Comparison of ENCODE assay signal across 8 mouse cellular contexts in the genomic region with DNA sequence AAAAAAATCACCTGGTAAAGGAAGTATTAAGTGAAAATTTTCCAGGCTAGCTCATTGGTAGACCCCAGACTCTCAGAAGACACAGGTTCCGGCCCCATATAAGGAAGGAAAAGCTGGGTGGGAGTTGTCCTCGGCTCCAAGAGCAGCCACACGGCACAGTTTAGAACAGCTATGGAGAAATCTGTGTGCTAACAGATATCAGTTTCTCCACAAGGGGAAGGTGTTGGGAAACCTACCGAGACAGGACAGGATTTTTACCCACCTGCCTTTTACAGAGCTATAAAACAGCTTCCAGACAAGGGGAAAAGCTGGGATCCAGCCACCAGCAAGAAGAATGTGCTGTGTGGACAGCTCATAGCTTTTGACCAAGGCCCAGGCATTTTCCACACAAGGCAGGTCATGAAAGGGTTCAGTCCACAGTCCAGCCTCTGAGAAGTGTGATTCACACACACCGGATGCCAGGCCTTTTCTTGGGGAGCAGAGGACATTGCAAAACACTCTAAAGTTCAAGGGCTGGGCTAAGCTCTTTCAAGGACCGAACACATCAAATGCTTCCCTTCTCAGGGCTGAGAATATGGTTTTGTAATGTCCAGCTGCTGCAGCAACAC. TPM values are rescaled to one million over a fixed set of nuclear protein-coding genes. Genes with fewer than 3 reads are reported as not detected.
A peak's percentile ranks its signal among the peaks of the same experiment; 100 is the strongest.
DNase-seq lines count a peak whose midpoint lies in the region; ATAC-seq and TF ChIP-seq lines count a peak whose summit lies in the region.

No protein-coding gene starts in this region.

- DNase-seq in ZHBTc4 (ENCODE audit: low read depth, low spot score), result peak; percentile 86
- DNase-seq in intestine, embryonic 14.5 days (ENCODE audit: low spot score), result peak; percentile 57
- DNase-seq in lung, postnatal 0 days (ENCODE audit: low spot score), result peak; percentile 98
- no peak for DNase-seq in cerebellum, adult 9-10 months
- DNase-seq in left cerebral cortex, adult 11 months (ENCODE audit: low spot score), result no peak
- no peak for DNase-seq in testis, postnatal 10 days (ENCODE audit: low spot score)

- peaks cover 9% of the 10 kb centered on the region for H3K36me3 ChIP-seq in C2C12 (ENCODE audit: control insufficient read depth, insufficient read depth)
- peaks cover 24% of the 10 kb centered on the region for H3K36me3 ChIP-seq in intestine, embryonic 14.5 days (ENCODE audit: control insufficient read depth, insufficient read depth, low read length)
- H3K36me3 ChIP-seq in lung, postnatal 0 days (ENCODE audit: insufficient read depth, low read length), result no peaks in the 10 kb centered on the region
- H3K36me3 ChIP-seq in midbrain, embryonic 15.5 days (replicated peaks), result no peaks in the 10 kb centered on the region

- H3K4me2 ChIP-seq in intestine, embryonic 14.5 days (ENCODE audit: low read length), result no peak overlapping the region
- peak overlapping the region; percentile 15; the same call in 1 of the 2 replicates for H3K4me2 ChIP-seq in lung, postnatal 0 days (replicated peaks; ENCODE audit: low read depth, low read length)
- H3K4me2 ChIP-seq in midbrain, embryonic 15.5 days, result no peak overlapping the region

- H3K27ac ChIP-seq in intestine, embryonic 14.5 days (ENCODE audit: low read depth), result peak overlapping the region; percentile 40
- H3K27ac ChIP-seq in lung, postnatal 0 days (ENCODE audit: low read length), result peak overlapping the region; percentile 96
- H3K27ac ChIP-seq in midbrain, embryonic 15.5 days, result no peak overlapping the region

- no peaks in the 10 kb centered on the region for H3K79me3 ChIP-seq in C2C12 (ENCODE audit: low read depth)

- 0 out of 2 replicates have a peak, but pooled peaks cover 9% of the 10 kb centered on the region for H3K4me1 ChIP-seq in intestine, embryonic 14.5 days (replicated peaks; ENCODE audit: control insufficient read depth, insufficient read depth, low read length)
- H3K4me1 ChIP-seq in lung, postnatal 0 days (ENCODE audit: insufficient read depth, low read depth, low read length), result peaks cover 14% of the 10 kb centered on the region
- 0 out of 2 replicates have a peak, but pooled peaks cover 3% of the 10 kb centered on the region for H3K4me1 ChIP-seq in midbrain, embryonic 15.5 days

- H3K79me2 ChIP-seq in C2C12 (ENCODE audit: control insufficient read depth, insufficient read depth), result no peaks in the 10 kb centered on the region

- WGBS in intestine, embryonic 14.5 days, result 48% methylated on average over 6 of the region's 6 CpGs
- WGBS in lung, postnatal 0 days, result 15% methylated on average over 6 of the region's 6 CpGs
- 78% methylated on average over 6 of the region's 6 CpGs for WGBS in midbrain, embryonic 15.5 days

- TF ChIP-seq EP300 in lung, postnatal 0 days (IDR thresholded peaks at IDR 0.05), result peak; percentile 95

- no peak for TF ChIP-seq CTCF in C2C12 (IDR thresholded peaks at IDR 0.05; ENCODE audit: control insufficient read depth, insufficient read depth, insufficient read length)
- TF ChIP-seq CTCF in lung, postnatal 0 days (IDR thresholded peaks at IDR 0.05), result peak; percentile 29

- H3ac ChIP-seq in C2C12 (ENCODE audit: control insufficient read depth, insufficient read length, low read depth), result no peak overlapping the region

- H3K27me3 ChIP-seq in C2C12 (ENCODE audit: control insufficient read depth, insufficient read depth, insufficient read length), result no peaks in the 10 kb centered on the region
- no peaks in the 10 kb centered on the region for H3K27me3 ChIP-seq in intestine, embryonic 14.5 days (replicated peaks; ENCODE audit: control insufficient read depth, insufficient read depth, low read length)
- H3K27me3 ChIP-seq in lung, postnatal 0 days (replicated peaks; ENCODE audit: insufficient read depth, low read length), result no peaks in the 10 kb centered on the region
- no peaks in the 10 kb centered on the region for H3K27me3 ChIP-seq in midbrain, embryonic 15.5 days (replicated peaks)

- no peak overlapping the region for H3K9ac ChIP-seq in intestine, embryonic 14.5 days (ENCODE audit: low read length)
- H3K9ac ChIP-seq in lung, postnatal 0 days (replicated peaks; ENCODE audit: low read depth), result no peak overlapping the region
- no peak overlapping the region for H3K9ac ChIP-seq in midbrain, embryonic 15.5 days

- no peak; the same call in 1 of the 2 replicates for ATAC-seq in intestine, embryonic 14.5 days (replicated peaks; ENCODE audit: low FRiP score, low TSS enrichment, low read depth)
- peak; percentile 78 for ATAC-seq in lung, postnatal 0 days
- no peak for ATAC-seq in midbrain, embryonic 15.5 days (replicated peaks)

- H3K9me3 ChIP-seq in intestine, embryonic 14.5 days (ENCODE audit: control insufficient read depth, low read length), result no peaks in the 10 kb centered on the region
- H3K9me3 ChIP-seq in lung, postnatal 0 days (ENCODE audit: low read length), result no peaks in the 10 kb centered on the region
- no peaks in the 10 kb centered on the region for H3K9me3 ChIP-seq in midbrain, embryonic 15.5 days

- H3K4me3 ChIP-seq in C2C12 (ENCODE audit: insufficient read depth, poor library complexity, severe bottlenecking), result no peak overlapping the region
- H3K4me3 ChIP-seq in intestine, embryonic 14.5 days (ENCODE audit: low read depth, low read length), result no peak overlapping the region
- H3K4me3 ChIP-seq in lung, postnatal 0 days (ENCODE audit: low read depth, low read length), result no peak overlapping the region
- H3K4me3 ChIP-seq in midbrain, embryonic 15.5 days, result no peak overlapping the region

TF ChIP-seq in C2C12, 6 proteins besides CTCF, POLR2A, EP300 and RAD21:
- TF ChIP-seq CEBPB (IDR thresholded peaks at IDR 0.05; ENCODE audit: low read depth) (peak; percentile 94), USF1 (IDR thresholded peaks at IDR 0.05; ENCODE audit: low read depth) (no peak)
TF ChIP-seq in C2C12: peak in this region for 1.

RNA-seq across cellular contexts. Expression of a gene that starts 32.4 kb away (rescaled TPM):
- 49.8 TPM for polyA plus RNA-seq in C2C12 (2012; fragmentation: generic; extraction: Trizol)
- 94.6 and 108 TPM in 2 replicates for polyA plus RNA-seq in intestine, embryonic 14.5 days (2014; fragmentation: Nextera tagmentation; extraction: Ambion mirVana)
- 52.3 and 57.5 TPM in 2 replicates for polyA plus RNA-seq in lung, postnatal 0 days (2015; fragmentation: Nextera tagmentation; extraction: Ambion mirVana)
- polyA plus RNA-seq in midbrain, embryonic 15.5 days (2015; fragmentation: Nextera tagmentation; extraction: Ambion mirVana), result 35.2 and 41.0 TPM in 2 replicates

RNA-seq across cellular contexts. Expression of a gene that starts 35.1 kb away (rescaled TPM):
- polyA plus RNA-seq in C2C12 (2012; fragmentation: generic; extraction: Trizol), result 12.1 TPM
- polyA plus RNA-seq in intestine, embryonic 14.5 days (2014; fragmentation: Nextera tagmentation; extraction: Ambion mirVana), result 12.8 and 14.9 TPM in 2 replicates
- 5.7 and 8.8 TPM in 2 replicates for polyA plus RNA-seq in lung, postnatal 0 days (2015; fragmentation: Nextera tagmentation; extraction: Ambion mirVana)
- 19.4 and 20.0 TPM in 2 replicates for polyA plus RNA-seq in midbrain, embryonic 15.5 days (2015; fragmentation: Nextera tagmentation; extraction: Ambion mirVana)

RNA-seq across cellular contexts. Expression of a gene that starts 45.0 kb away (rescaled TPM):
- polyA plus RNA-seq in C2C12 (2012; fragmentation: generic; extraction: Trizol), result not detected
- polyA plus RNA-seq in intestine, embryonic 14.5 days (2014; fragmentation: Nextera tagmentation; extraction: Ambion mirVana), result 6.0 and 8.4 TPM in 2 replicates
- 3.5 and 3.6 TPM in 2 replicates for polyA plus RNA-seq in lung, postnatal 0 days (2015; fragmentation: Nextera tagmentation; extraction: Ambion mirVana)
- polyA plus RNA-seq in midbrain, embryonic 15.5 days (2015; fragmentation: Nextera tagmentation; extraction: Ambion mirVana), result 0.32 and 0.65 TPM in 2 replicates

RNA-seq across cellular contexts. Expression of a gene that starts 50.2 kb away (rescaled TPM):
- polyA plus RNA-seq in C2C12 (2012; fragmentation: generic; extraction: Trizol), result 0.13 TPM
- polyA plus RNA-seq in intestine, embryonic 14.5 days (2014; fragmentation: Nextera tagmentation; extraction: Ambion mirVana), result 0.17 and 0.26 TPM in 2 replicates
- polyA plus RNA-seq in lung, postnatal 0 days (2015; fragmentation: Nextera tagmentation; extraction: Ambion mirVana), result 1.1 and 1.2 TPM in 2 replicates
- 0.26 and 0.61 TPM in 2 replicates for polyA plus RNA-seq in midbrain, embryonic 15.5 days (2015; fragmentation: Nextera tagmentation; extraction: Ambion mirVana)

Comparison
In these comparisons a context has a peak if more than half of its experiments do, and no peak if none do; other contexts are left out.
1. DNase-seq: peak in ZHBTc4 (single experiment), intestine, embryonic 14.5 days (single experiment) and lung, postnatal 0 days (single experiment); none in cerebellum, adult 9-10 months (single experiment), left cerebral cortex, adult 11 months (single experiment) and testis, postnatal 10 days (single experiment).